Mouse (Mus musculus) ES-Bruce4 (cell line): Measurements from ENCODE around the gene Vmn2r7.
"Not testable (repeated sequence)": the region's sequence is repeated elsewhere in the genome, so short reads cannot be mapped to it uniquely, and the experiment has no call there.

ENCODE experiments used
- CTCF ChIP-seq: IDR thresholded peaks from one replicate; pipeline ENCODE4 v1.8.1; 2011; ENCODE audit warnings: low read depth, low read length
- EP300 ChIP-seq: IDR thresholded peaks from 2 replicates; pipeline ENCODE4 v1.6.1; 2011; ENCODE audit warnings: low read depth, low read length; ENCODE audit not compliant: insufficient read depth
- POLR2A ChIP-seq: IDR thresholded peaks from one replicate; pipeline ENCODE4 v1.8.1; 2011; ENCODE audit warnings: low read length; ENCODE audit not compliant: insufficient read depth

DNA sequence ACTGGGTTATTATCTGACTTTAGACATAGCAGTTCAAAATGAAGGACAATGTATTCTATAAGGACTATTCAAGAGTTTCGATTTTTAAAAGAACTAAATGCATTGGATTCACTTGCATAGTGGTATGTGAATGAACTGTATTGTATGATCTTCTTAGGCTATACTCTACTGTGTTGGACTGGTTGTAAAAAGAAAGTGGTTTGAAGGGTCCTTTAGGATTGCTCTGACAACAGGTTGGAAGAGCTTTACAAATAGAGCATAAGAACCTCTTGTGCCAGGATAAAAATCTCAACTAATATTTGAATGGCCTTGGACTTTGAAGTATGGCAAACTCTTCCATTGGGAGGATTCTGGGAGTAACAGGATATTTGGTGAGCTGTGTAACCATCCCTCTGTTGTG lies 168.5 kb downstream of the Vmn2r7 start:
- not testable (repeated sequence) for TF ChIP-seq CTCF, EP300, POLR2A
